Mouse (Mus musculus): ENCODE measurements around the gene Rab4a.

DNA sequence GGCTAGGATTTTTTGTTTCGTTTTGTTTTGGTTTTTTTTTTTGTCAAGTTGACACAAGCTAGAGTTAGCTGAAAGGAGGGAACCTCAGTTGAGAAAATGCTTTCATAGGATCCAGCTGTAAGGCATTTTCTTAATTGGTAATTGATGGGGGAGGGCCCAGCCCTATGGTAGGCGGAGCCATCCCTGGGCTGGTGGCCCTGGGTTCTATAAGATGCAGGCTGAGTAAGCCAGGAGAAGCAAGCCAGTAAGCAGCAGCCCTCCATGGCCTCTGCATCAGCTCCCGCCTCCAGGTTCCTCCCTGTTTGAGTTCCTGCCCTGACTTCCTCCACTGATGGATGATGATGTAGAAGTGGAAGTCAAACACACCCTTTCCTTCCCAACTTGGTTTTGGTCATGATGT, 25.3 kb upstream of the Rab4a start:
- TF ChIP-seq CTCF (IDR thresholded peaks at IDR 0.05; ENCODE audit: control insufficient read depth, insufficient read depth, insufficient replicate concordance, low read depth, low read length): no peak
- TF ChIP-seq POLR2A (IDR thresholded peaks at IDR 0.05; ENCODE audit: control insufficient read depth, low read depth, low read length): no peak
